Mouse (Mus musculus) cerebellum, postnatal 25 days (tissue): ENCODE data around the gene Dcdc2a.

Experiments used
- DNase-seq, 2 experiments: peaks; one replicate each; pipeline ENCODE4 v3.0.0; 2021; ENCODE audit warnings: mixed read lengths in 2 of 2

Dcdc2a gene

GRCm38 (mm10) chr13:25186436-25187325 lies 130.9 kb downstream of the Dcdc2a start:
- no peak for DNase-seq

GRCm38 (mm10) chr13:25187326-25187710 lies 131.5 kb downstream of the Dcdc2a start:
- peak in 1 of 2 experiments; percentile 10 for DNase-seq

DNA sequence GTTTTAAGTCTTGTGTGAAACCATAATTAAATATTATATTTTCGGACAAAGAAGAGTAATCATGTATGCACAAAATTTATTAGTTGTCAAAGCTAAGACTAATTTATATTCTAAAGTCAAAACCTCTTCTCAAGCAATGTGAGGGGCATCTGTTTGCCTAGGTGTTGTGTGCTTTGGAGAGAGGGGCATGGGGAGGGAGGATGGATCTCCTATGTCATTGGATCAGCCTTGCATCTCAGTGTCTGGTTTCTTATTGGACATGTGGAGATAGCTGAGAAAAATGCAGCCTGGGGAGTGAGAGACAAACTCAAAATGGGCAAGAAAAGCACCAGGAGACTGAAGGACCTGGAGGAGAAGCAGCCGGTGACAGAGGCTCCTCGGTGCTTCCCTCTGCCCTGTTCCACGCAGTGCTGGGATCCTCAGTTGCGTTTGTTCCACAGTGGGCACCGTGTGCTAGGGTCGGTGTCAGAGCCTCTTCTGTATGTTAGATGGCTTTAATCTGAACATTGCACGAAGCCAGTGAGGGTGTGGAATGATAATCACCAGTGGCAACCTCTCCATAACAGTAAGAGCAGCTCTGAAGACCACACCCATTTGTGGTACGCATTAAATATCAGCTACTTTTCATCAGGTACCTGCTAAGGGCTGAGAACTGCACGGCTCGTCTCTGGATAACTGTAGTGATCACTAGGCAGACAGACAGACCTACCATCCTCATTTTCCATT lies 133.8 kb downstream of the Dcdc2a start:
- DNase-seq, result no peak

DNA sequence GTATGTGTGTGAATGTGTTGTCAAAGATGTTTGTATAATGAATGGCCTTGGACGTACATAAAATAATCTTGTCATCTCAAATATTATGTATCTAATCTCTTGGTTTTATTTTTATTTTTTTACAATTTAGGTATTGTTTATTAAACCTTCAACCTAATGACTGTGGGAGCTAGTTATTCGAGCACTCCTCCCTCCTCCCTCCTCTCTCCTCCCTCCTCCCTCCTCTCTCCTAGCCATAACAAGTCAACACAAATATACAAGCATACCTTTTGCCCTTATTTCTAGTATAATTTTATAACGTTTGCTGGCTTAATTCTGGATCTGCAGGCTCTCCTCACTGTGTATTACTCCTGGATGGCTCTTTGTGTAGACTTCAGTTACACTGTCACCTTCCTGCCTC lies 134.4 kb downstream of the Dcdc2a start:
- DNase-seq, result no peak

- DNase-seq, result no peak
These were observed 139.9 kb downstream of the Dcdc2a start for GRCm38 (mm10) chr13:25195706-25196105.

DNA sequence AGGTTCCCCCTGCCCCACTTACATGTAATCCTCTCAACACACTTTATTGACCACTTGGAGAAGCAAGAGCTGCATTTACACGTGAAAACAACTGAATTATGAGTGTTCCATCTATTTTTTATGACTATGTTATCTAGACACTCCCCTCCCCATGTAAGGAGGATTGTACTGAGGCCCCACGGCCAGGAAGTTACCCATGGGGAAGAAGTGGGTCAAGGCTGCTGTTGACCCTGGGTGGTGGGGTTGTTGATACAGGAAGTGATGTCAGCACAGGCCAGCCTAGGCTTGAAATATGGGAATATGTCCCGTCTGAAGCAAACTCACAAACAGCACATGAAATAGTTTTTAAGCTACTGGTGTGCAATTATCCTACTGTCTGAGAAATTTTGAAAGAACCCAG lies 144.1 kb downstream of the Dcdc2a start:
- DNase-seq, result no peak

- DNase-seq, result no peak
These were observed 151.1 kb downstream of the Dcdc2a start for GRCm38 (mm10) chr13:25206950-25207349.

DNA sequence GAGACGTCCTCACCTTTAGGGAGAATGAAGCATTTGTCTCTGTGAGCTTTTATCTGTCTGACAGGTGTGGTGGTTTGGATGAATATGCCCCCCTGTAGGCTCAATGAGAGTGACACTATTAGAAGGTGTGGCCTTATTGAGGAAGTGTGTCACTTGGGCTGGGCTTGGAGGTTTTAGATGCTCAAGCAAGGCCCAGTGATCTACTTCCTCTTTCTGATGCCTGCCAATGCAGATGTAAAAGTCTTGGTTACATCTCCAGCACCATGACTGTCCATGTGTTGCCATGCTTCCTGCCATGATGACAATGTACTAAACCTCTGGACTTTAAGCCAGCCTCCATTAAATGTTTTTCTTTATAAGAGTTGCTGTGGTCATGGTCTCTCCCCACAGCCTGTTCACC lies 162.6 kb downstream of the Dcdc2a start:
- DNase-seq, result no peak

- no peak for DNase-seq
These were observed 164.5 kb downstream of the Dcdc2a start for GRCm38 (mm10) chr13:25220186-25220787.

DNA sequence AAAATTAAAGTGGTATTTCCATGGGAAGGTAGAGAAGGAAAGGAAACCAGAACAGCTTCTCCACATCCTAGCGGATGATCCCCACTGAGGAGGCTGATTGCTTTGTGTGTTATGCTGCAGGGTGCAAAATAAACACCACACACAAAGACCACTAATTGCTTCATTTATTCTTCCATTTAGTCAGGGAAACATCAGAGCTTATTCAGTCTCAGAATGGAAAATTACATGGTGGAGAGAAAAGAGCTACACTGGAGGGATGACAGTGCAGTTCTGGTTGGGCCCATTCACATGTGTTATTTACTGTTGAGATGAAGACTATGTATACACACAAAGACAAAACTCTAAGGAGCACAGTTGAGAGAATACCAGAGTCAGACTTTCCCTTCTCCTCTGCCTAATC lies 196.1 kb downstream of the Dcdc2a start:
- no peak for DNase-seq

DNA sequence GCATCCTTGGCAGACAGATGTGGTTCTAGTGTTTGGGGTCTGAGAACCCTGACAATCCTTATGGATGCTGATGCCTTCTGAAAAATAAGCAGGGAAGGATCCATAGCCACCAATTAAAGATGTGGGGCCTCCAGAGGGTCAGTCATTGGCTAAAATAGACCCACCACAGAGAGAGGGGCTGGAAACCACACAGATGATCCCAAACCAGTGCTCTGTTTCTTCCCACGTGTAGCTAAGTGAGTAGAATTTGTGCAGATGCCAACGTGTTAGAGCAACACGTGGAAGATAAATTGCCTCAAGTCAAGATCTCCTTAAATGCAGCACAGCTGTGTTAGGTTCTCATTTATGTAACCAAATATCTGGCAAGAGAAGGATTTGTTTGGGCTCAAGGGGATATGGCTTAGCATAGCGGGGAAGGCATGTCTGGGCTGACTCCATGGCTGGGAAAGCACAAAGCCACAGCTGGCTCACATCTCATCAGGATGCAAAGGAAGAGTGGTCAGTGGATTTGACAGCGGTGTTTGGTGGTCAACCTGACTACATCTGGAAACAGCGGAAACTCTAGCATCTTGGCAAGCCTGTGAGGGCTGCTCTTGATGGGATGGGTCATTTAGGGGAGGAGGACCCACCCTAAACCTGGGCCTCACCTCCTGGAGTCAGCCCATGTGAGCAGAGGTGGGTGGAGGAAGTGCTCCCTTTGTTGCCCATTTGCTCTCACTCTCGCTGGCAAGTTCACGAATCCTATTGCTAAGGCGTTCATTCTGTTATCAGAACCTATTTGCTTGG lies 198.9 kb downstream of the Dcdc2a start:
- no peak for DNase-seq

DNA sequence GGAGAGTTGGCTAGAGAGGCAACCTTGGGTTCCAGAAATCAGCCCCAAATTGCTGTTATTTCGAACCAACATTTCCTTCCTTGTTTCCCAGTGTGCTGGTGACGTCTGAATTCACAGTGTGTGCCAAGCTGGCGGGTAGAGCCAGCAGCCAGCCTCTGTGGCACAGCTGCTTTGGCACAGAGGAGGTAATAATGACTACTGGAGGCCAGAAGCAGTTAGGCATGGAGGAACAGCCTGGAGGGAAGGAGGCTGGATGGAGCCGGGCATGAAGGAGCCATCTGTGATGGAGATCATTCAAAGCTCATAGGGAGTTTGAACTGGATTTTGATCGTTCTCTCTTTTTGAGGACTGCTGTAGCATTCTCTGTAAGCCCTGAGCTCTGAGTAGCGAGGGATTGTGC lies 201.8 kb downstream of the Dcdc2a start:
- no peak for DNase-seq
